Mouse (Mus musculus): ENCODE measurements around the gene Nos1ap. TPM values are rescaled to one million over a fixed set of nuclear protein-coding genes. Genes with fewer than 3 reads are reported as not detected.

Gene Nos1ap
- polyA plus RNA-seq, 1 experiment from 2014 or later, result 14.8 TPM

DNA sequence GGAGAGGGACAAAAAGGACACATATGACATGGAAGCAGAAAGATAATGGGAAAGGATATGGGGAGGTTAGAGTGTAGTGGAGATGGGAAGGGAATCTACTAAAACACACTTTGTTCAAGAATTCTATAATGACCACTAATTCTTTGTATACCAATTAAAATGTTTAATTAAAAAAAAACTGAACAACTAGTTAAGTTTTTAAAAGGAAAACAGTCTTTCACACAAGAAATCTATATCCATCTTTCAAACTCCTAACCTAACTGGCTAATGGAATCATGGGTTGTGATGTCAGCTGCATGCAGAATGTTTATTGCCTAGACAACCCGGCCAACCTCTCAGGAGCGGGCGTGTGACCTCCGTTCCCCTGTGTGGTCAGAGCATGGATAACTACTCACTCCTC, 281.2 kb downstream of the Nos1ap start, which contains the start of gene Spata46:
Gene Spata46, plus strand, starts transcription at position 301 of the 400 bp plus-strand sequence.
- no peaks in the 10 kb centered on the region for H3K36me3 ChIP-seq (ENCODE audit: control insufficient read depth, insufficient read depth, low read length)
- no peaks in the 10 kb centered on the region for H3K4me1 ChIP-seq (ENCODE audit: control insufficient read depth, insufficient read depth, low read depth, low read length)
- WGBS, result 84% methylated on average over 4 of the region's 4 CpGs

DNA sequence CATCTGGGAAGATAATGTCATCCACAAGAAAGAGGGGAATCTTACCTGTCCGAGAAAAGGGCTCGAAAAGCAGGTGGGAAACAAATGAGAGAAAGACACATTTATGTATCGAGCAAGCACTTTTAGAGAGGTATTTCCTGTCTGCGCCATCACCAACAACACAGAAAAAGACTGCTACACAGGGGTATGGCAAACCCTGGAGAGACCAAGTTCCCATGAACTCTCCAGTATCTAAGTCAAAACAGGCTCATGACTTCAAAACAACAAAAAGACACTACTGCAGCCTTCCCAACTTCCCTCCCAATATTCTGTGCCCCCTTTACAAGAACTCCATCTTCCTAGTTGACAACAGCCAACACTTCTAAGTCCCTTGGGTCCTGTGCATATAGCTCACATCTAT, 283.4 kb downstream of the Nos1ap start, which contains the start of gene Gm7694:
Gene Gm7694, minus strand, starts transcription at position 101 of the 400 bp plus-strand sequence.
- H3K4me2 ChIP-seq (ENCODE audit: low read length), result no peak within 1 kb of the TSS
- no peaks in the 10 kb centered on the region for H3K36me3 ChIP-seq (ENCODE audit: control insufficient read depth, insufficient read depth, low read length)
- H3K9me3 ChIP-seq (ENCODE audit: control insufficient read depth, low read length), result no peaks in the 10 kb centered on the region
- 97% methylated on average over 4 of the region's 4 CpGs for WGBS
- ATAC-seq, result no peak
- H3K9ac ChIP-seq (ENCODE audit: low read depth, low read length), result no peak within 1 kb of the TSS
- H3K27me3 ChIP-seq (replicated peaks; ENCODE audit: control insufficient read depth, insufficient read depth, low read length), result no peaks in the 10 kb centered on the region
- H3K27ac ChIP-seq (ENCODE audit: low read depth, low read length), result no peak within 1 kb of the TSS
- H3K4me3 ChIP-seq (ENCODE audit: low read length), result no peak within 1 kb of the TSS
- no peaks in the 10 kb centered on the region for H3K4me1 ChIP-seq (ENCODE audit: control insufficient read depth, insufficient read depth, low read depth, low read length)

More for the DNA sequence above, 281.2 kb downstream of the Nos1ap start, which contains the start of gene Spata46:
- no peak for ATAC-seq
- Histone ChIP-seq H3K4me3 (ENCODE audit: low read length) (no peak within 1 kb of the TSS), H3K9me3 (ENCODE audit: control insufficient read depth, low read length) (no peaks in the 10 kb centered on the region), H3K9ac (ENCODE audit: low read depth, low read length) (no peak within 1 kb of the TSS), H3K27me3 (replicated peaks; ENCODE audit: control insufficient read depth, insufficient read depth, low read length) (no peaks in the 10 kb centered on the region), H3K27ac (ENCODE audit: low read depth, low read length) (no peak within 1 kb of the TSS), H3K4me2 (ENCODE audit: low read length) (no peak within 1 kb of the TSS)

DNA sequence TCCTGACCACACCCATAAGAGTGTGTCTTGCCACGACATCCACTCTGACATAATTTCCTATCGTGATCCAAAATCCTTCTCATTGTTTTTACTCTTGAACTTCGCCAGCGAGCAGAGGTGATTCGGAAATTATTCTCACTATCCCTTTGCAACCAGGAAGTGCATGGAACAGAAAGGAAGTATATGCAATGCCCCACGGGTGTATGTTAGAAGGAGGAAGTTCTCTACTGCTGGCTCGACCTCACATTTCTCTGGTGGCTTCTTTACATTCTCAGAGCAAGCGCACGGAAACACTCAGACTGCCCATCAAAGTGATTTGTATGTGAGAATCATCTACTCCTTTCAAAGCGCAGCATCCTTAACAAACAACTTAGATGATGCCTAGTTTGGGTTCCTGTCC, 284.7 kb downstream of the Nos1ap start:
- H3K4me3 ChIP-seq (ENCODE audit: low read length), result no peak overlapping the region
- H3K36me3 ChIP-seq (ENCODE audit: control insufficient read depth, insufficient read depth, low read length), result no peaks in the 10 kb centered on the region
- H3K4me1 ChIP-seq (ENCODE audit: control insufficient read depth, insufficient read depth, low read depth, low read length), result no peaks in the 10 kb centered on the region
- no peak overlapping the region for H3K4me2 ChIP-seq (ENCODE audit: low read length)
- 93% methylated on average over 10 of the region's 10 CpGs for WGBS
- no peaks in the 10 kb centered on the region for H3K27me3 ChIP-seq (replicated peaks; ENCODE audit: control insufficient read depth, insufficient read depth, low read length)
- no peaks in the 10 kb centered on the region for H3K9me3 ChIP-seq (ENCODE audit: control insufficient read depth, low read length)
- no peak for ATAC-seq
- H3K9ac ChIP-seq (ENCODE audit: low read depth, low read length), result no peak overlapping the region
- H3K27ac ChIP-seq (ENCODE audit: low read depth, low read length), result no peak overlapping the region

DNA sequence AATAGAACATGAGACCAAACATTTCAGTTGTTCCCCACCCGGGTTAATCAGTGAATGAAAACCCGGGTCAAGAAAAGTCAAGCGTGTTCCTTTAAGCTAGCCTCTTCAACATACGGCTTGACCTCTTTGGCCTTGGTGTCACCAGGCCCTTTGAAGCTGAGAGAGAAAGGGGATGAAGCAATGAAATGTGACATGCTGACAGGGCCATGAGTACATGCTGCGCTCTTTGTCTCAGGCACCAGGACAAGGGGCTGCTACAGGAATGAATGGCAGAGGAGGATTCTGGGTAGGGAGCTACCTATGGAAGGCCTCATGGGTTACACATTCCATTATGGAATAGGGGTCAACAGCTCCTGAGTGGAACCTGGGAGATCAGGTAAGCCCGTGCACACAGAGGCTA, 286.6 kb downstream of the Nos1ap start:
- no peaks in the 10 kb centered on the region for H3K4me1 ChIP-seq (ENCODE audit: control insufficient read depth, insufficient read depth, low read depth, low read length)
- no peaks in the 10 kb centered on the region for H3K36me3 ChIP-seq (ENCODE audit: control insufficient read depth, insufficient read depth, low read length)
- H3K4me2 ChIP-seq (ENCODE audit: low read length), result no peak overlapping the region
- H3K27me3 ChIP-seq (replicated peaks; ENCODE audit: control insufficient read depth, insufficient read depth, low read length), result no peaks in the 10 kb centered on the region
- no peaks in the 10 kb centered on the region for H3K9me3 ChIP-seq (ENCODE audit: control insufficient read depth, low read length)
- H3K9ac ChIP-seq (ENCODE audit: low read depth, low read length), result no peak overlapping the region
- H3K4me3 ChIP-seq (ENCODE audit: low read length), result no peak overlapping the region
- H3K27ac ChIP-seq (ENCODE audit: low read depth, low read length), result no peak overlapping the region
- no peak for ATAC-seq
- 33% methylated on average over 6 of the region's 6 CpGs for WGBS

DNA sequence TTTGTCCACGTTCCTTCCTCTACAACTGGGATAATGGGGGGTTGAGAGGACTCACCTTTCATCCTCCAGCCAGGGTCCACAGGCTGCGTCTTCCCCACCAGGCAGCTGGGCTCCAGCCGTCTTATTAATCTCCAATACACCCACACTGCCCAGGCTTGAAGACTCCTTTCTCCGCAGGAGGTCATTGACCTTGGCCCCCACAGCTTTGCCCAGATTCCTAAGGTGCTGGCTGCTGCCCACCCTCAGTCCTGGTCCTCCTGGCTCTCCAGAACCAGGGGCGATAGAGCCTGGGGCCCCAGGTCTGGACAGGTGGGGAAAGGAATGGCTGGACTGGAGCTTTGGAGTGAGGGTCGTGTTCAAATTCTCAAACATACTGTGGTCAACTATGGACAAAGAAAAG, 287.2 kb downstream of the Nos1ap start:
- Histone ChIP-seq H3K9ac (ENCODE audit: low read depth, low read length) (no peak overlapping the region), H3K4me1 (ENCODE audit: control insufficient read depth, insufficient read depth, low read depth, low read length) (no peaks in the 10 kb centered on the region), H3K36me3 (ENCODE audit: control insufficient read depth, insufficient read depth, low read length) (no peaks in the 10 kb centered on the region), H3K4me2 (ENCODE audit: low read length) (no peak overlapping the region), H3K27ac (ENCODE audit: low read depth, low read length) (no peak overlapping the region), H3K4me3 (ENCODE audit: low read length) (no peak overlapping the region), H3K27me3 (replicated peaks; ENCODE audit: control insufficient read depth, insufficient read depth, low read length) (no peaks in the 10 kb centered on the region), H3K9me3 (ENCODE audit: control insufficient read depth, low read length) (no peaks in the 10 kb centered on the region)
- WGBS, result 74% methylated on average over 6 of the region's 6 CpGs
- ATAC-seq, result no peak

DNA sequence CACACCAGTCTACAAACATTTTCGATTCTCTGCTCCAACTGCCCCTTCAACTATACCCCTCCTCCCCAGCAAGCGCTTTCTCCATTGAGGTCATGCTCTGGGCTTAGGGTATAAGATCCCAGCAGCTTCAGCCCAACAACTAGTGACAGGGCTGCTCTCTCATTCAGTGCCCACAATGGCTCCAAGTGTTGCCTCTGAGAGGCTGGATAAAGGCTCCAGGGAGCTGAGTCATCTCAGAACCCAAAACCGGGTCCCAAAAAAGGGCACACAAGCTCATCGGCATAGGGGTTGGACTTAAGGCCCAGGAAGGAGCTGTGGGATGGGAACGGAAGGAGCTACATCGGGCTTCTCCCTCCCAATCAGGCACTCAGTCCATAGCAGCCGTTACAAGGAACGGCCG, 288.0 kb downstream of the Nos1ap start:
- WGBS, result 92% methylated on average over 9 of the region's 9 CpGs
- Histone ChIP-seq H3K4me1 (ENCODE audit: control insufficient read depth, insufficient read depth, low read depth, low read length) (no peaks in the 10 kb centered on the region), H3K9me3 (ENCODE audit: control insufficient read depth, low read length) (no peaks in the 10 kb centered on the region), H3K27me3 (replicated peaks; ENCODE audit: control insufficient read depth, insufficient read depth, low read length) (no peaks in the 10 kb centered on the region), H3K36me3 (ENCODE audit: control insufficient read depth, insufficient read depth, low read length) (no peaks in the 10 kb centered on the region), H3K9ac (ENCODE audit: low read depth, low read length) (no peak overlapping the region), H3K4me2 (ENCODE audit: low read length) (no peak overlapping the region), H3K4me3 (ENCODE audit: low read length) (no peak overlapping the region), H3K27ac (ENCODE audit: low read depth, low read length) (no peak overlapping the region)
- no peak for ATAC-seq

DNA sequence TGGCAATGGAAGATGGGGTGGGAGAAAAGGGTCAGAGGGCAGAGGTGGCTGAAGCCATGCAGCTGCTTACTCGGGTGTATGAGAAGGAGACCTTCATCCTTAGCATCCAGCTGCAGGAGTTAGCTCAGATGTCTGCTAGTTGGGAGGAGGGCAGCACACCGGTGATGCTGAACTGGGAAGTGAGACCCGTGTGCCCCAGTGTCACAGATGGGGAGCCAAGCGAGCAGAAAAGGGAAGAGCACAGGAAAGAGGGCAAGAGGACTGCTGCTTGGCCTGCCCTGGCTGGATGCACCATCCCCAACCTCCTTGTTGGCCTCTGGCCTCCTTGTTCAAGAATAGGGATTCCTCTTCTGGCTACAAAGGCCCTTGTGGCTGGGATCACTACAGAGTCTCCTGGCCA, 290.2 kb downstream of the Nos1ap start:
- WGBS, result 76% methylated on average over 4 of the region's 4 CpGs
- no peaks in the 10 kb centered on the region for H3K9me3 ChIP-seq (ENCODE audit: control insufficient read depth, low read length)
- no peak overlapping the region for H3K9ac ChIP-seq (ENCODE audit: low read depth, low read length)
- no peak overlapping the region for H3K4me2 ChIP-seq (ENCODE audit: low read length)
- H3K4me1 ChIP-seq (ENCODE audit: control insufficient read depth, insufficient read depth, low read depth, low read length), result no peaks in the 10 kb centered on the region
- ATAC-seq, result no peak
- no peak overlapping the region for H3K4me3 ChIP-seq (ENCODE audit: low read length)
- no peaks in the 10 kb centered on the region for H3K36me3 ChIP-seq (ENCODE audit: control insufficient read depth, insufficient read depth, low read length)
- H3K27me3 ChIP-seq (replicated peaks; ENCODE audit: control insufficient read depth, insufficient read depth, low read length), result no peaks in the 10 kb centered on the region
- H3K27ac ChIP-seq (ENCODE audit: low read depth, low read length), result no peak overlapping the region

DNA sequence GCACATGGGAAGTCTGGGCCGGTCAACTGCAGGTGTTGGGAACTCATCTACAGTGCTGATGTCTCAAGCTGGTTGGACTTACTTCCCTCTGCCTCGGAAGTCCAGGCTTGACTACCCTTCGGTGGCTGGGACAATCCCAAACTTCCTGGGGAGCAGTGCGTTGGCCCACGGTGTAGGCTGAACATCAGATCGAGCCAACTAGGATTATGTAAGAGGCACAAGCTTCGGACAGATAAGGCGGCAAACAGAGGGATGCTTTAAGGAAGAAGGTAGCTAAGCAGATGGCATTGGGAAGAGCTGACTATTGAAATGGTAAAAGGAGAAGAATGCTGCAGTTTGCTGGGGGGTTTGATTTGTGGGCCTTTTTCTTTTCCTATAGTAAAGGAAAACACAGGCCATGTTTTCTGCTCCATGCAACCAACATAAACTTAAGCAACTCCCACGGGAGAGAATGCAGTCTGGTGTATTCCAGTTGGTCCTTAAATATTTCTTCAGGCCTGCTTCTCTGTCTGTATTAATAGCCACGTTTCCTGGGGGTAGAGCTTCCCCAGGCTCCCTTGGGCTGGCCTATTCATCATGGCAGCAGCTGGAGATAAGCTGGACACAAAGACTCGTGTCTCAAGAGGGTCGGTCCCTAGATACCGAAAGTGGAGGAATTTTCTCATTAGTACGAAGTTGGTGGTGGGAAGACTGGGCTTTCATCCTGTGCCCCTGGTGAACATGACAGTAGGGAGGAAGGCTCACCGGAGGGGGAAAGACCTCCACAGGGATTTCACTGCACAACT, 294.7 kb downstream of the Nos1ap start:
- H3K4me1 ChIP-seq (ENCODE audit: control insufficient read depth, insufficient read depth, low read depth, low read length), result no peaks in the 10 kb centered on the region
- H3K27me3 ChIP-seq (replicated peaks; ENCODE audit: control insufficient read depth, insufficient read depth, low read length), result no peaks in the 10 kb centered on the region
- no peaks in the 10 kb centered on the region for H3K9me3 ChIP-seq (ENCODE audit: control insufficient read depth, low read length)
- no peak overlapping the region for H3K27ac ChIP-seq (ENCODE audit: low read depth, low read length)
- no peak overlapping the region for H3K9ac ChIP-seq (ENCODE audit: low read depth, low read length)
- 59% methylated on average over 15 of the region's 15 CpGs for WGBS
- H3K4me2 ChIP-seq (ENCODE audit: low read length), result no peak overlapping the region
- no peak for ATAC-seq
- no peak overlapping the region for H3K4me3 ChIP-seq (ENCODE audit: low read length)
- no peaks in the 10 kb centered on the region for H3K36me3 ChIP-seq (ENCODE audit: control insufficient read depth, insufficient read depth, low read length)

DNA sequence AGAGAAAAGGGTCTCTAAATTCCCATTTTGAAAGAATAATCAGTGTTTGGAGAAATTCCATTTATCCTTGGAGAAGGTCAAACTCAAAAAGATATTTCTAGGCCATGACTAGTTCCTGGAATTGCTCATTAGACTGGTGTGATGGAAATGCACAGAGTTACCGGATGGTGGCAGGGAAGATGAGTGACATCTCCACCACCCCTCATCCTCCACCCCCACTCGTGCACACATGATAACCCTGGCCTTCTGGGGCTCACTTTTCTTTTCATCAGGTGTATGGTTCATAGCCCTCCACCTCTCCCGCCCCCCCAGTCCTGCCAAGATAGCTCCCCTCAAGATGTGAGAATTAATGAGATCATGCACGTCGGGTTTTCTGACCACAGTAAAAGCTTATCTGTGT, 296.4 kb downstream of the Nos1ap start:
- Histone ChIP-seq H3K4me2 (ENCODE audit: low read length) (no peak overlapping the region), H3K4me3 (ENCODE audit: low read length) (no peak overlapping the region), H3K4me1 (ENCODE audit: control insufficient read depth, insufficient read depth, low read depth, low read length) (no peaks in the 10 kb centered on the region), H3K27ac (ENCODE audit: low read depth, low read length) (no peak overlapping the region), H3K36me3 (ENCODE audit: control insufficient read depth, insufficient read depth, low read length) (no peaks in the 10 kb centered on the region), H3K9me3 (ENCODE audit: control insufficient read depth, low read length) (no peaks in the 10 kb centered on the region), H3K27me3 (replicated peaks; ENCODE audit: control insufficient read depth, insufficient read depth, low read length) (no peaks in the 10 kb centered on the region), H3K9ac (ENCODE audit: low read depth, low read length) (no peak overlapping the region)
- no peak for ATAC-seq
- 76% methylated on average over 5 of the region's 5 CpGs for WGBS
